Mouse (Mus musculus) megakaryocyte-erythroid progenitor cell, adult 5-6 weeks (primary cell): Measurements from ENCODE around the gene Pdpk1. TPM values are rescaled to one million over a fixed set of nuclear protein-coding genes. Genes with fewer than 3 reads are reported as not detected.

Experiments
- ATAC-seq: replicated peaks from 2 replicates; pipeline ENCODE4 v1.8.0; 2016; ENCODE audit warnings: mild to moderate bottlenecking, inconsistent platforms; ENCODE audit not compliant: severe bottlenecking, poor library complexity, low FRiP score, low TSS enrichment
- total RNA-seq, 2 experiments: library from RNA; stranded (forward) in 1 of 2; stranded (reverse) in 1 of 2; fragments of 200-1000, 215-1000 nt in 1 of 2; fragments of >200 nt in 1 of 2; fragmentation: Nextera tagmentation in 1 of 2; gene quantifications; 2 replicates each; pipeline ENCODE4 v1.2.3; 2014 to 2017

Gene Pdpk1
- 47.0 and 48.0 TPM in 2 replicates for total RNA-seq (2014; fragmentation: Nextera tagmentation)
- total RNA-seq (2017), result 34.4 and 37.7 TPM in 2 replicates

DNA sequence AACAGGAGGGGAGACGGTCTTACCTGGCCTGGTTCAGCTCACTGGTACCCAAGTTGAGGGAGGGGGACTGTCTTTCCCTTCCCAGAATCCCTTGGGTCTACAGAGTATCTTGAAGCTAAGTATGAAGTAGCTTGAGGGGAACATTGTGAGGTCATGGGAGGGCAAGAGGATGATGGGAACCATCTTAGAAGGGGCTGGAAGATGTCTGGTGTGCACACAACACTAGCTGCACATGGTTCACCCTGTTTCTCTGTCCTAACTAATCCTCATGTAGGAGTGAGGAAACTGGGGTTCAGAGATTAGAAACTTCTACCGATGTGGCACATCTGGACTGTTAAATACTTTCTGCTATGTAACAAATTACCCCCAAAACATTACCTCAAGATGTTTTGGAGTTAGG lies at the start of gene Pdpk1:
Gene Pdpk1, minus strand, starts transcription at position 101 of the 400 bp plus-strand sequence.
- no peak for ATAC-seq

DNA sequence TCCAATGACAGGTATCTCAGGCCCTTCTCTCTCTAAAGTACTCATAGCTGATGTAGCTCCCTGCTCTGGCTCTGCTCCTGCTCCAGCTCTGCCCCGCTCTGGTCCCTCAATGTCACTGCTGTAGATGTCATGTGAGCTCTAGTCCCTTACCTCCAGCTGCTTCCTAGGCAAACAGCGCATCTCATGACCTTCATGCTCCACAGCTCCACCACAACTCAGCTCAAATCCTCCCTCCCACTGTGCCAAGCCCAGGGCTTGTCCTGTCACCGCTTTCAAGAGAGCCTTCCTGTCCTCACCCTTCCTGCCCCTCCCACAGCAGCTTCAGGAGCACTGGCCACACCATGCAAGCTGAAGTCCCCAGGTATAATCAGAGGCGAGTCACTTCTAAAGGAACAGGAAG lies 49.0 kb upstream of the Pdpk1 start:
- ATAC-seq, result no peak

DNA sequence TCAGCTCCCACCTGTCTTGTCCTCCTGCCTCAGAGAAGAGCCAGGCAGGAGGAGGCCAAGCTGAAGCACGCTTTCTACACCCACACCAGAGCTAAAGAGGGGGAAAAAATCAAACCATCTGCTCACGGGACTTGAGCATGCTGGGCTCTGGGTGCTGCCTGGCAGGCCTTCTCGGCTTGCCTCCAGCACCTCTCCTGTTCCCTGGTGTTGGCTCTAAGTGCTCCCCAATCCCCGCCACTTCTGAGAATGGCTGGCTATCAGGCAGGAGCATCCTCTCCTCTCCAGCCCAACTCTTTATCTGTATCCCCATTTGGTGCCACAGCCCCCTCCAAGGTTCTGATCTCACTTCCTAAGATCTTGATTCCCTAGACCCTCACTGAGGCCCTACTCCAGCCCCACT lies 48.5 kb upstream of the Pdpk1 start:
- ATAC-seq, result no peak

DNA sequence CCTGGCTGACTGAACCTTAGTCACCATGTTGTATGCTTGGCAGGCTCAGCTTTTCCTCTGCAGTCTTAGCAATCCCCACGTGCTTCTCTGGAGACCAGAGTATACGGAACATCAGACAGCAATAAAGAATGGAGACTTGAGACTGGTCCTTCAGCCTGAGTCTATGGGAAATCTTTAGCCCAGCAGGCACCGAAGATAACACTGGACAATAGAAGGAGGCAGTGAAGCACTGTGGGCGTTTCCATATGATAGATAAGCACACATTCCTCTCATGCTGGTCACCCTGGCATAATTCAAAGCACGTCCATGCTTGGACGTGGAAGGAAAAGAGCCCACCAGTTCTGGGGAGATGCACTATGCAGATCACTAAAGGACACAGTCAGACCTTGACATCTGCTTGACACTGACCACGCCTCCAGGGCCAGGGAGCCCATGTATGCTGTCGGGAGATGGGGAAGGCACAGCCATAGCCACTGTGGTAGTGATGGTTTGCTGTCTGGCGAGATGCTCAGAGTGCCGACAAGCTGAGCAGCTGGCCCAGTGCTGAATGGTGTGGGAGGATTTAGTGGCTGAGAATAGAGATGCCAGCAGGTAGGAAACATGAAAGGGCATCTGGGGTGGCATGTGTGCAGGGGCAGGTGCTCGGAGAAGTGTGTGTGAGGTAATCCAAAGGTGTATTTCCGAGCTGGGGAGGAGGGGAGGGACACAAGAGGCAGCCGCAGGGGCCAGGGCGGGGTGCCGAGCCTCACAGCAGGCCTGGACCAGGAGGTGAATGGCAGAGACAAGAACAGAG lies 46.5 kb upstream of the Pdpk1 start:
- peak; percentile 36 for ATAC-seq

DNA sequence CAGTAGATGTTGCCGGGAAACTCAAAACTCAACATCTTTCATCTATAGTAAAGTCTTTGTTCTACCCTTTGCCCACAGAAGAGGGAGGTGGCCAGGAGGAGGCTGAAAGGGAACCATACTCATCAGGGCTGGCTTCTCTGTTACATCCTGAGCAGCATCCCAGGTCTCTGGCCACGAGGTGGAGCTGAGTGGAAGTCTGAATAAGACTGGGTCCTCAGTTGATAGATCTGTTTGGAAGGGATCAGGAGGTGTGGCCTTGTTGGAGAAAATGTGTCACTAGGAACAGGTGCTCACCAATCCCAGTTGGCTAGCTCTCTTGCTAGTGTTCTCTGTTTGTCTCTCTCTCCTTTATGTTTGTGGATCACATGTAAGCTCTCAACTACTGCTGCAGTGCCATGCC lies 44.6 kb upstream of the Pdpk1 start:
- no peak for ATAC-seq

DNA sequence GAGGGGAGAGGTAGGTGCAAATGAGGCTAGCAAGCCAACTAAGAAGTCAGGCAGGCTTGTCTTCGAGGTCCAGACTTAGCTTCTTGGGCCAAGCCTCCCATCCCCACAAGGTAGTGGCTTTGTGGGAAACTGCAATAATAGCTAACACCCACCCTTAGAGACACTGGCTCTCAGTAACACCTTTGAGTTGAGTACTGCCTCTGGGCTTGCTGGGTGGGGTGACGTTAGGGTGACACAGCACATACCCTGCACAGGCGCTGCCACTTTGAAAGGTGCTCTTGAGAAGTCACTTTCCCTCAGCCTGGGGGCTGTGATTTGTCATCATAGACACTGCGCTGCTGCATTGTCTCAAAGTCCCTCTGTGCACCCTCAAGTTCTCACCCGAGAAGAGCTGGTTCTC lies 43.0 kb upstream of the Pdpk1 start:
- no peak for ATAC-seq

DNA sequence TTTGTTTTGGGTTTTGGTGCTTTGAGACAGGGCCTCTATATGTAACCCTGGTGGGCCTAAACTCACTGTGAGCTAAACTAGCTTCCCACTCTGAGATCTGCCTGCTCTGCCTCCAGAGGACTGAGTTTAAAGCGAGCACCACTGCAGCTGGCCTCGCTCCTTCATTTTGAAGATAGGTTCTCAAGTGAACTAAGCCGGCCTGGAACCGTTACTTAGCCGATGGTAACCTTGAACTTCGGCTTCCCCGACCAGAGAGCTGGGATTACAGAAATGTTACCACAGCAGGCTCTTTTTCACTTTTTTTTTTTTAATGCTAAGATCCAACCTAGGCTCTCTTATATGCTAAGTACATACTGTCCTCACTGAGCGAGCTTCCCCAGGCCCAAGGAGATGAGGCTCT lies 42.5 kb upstream of the Pdpk1 start:
- ATAC-seq, result no peak

DNA sequence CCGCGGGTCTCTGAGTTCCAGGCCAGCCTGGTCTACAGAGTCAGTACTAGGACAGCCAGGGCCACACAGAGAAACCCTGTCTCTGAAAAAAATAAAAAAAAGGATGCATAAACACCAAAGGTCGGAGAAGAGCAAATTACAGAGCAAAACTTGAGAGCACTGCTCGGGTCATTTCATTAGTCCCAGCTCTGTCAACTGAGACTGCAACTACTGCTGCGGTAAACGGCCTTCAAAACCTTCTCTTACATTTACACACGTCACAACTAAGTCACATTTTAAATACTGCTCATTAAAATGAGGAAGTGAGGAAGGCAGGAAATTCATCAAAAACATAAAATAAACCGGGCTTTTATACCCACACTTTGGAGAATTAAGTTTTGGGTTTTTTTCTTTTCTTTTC lies 42.1 kb upstream of the Pdpk1 start:
- ATAC-seq, result no peak

DNA sequence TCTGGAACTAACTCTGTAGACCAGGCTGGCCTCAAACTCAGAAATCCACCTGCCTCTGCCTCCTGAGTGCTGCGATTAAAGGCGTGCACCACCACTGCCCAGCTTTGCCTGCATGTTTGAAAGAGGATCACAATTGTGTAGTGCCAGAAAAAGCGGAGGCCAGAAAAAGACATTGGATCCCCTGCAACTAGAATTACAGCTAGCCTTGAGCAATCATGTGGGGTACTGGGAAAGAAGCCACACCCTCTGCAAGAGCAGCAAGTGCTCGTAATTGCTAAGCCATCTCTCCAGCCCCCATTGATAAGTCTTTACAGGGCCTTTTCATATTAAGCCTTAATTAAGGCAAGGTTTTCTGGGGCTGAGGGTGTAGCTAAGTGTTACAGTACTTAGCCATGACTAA lies 40.8 kb upstream of the Pdpk1 start:
- no peak for ATAC-seq

DNA sequence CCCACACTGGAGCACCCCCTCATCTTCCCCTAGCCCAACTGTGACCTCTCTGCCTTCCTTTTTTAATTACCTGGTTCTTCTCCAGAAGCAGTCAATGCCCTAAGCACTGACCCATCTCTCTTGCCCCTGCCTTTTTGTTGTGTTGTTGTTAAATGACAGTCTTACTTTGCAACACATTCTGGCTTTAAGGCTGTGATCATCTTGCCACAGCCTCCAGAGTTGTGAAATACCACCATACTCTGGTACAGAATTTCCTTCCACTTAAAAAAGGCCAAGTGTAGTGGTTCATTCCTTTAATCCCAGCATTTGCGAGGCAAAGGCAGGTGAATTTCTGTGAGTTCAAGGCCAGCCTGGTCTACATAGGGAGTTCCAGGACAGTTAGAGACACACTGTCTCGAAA lies 40.2 kb upstream of the Pdpk1 start:
- no peak for ATAC-seq

DNA sequence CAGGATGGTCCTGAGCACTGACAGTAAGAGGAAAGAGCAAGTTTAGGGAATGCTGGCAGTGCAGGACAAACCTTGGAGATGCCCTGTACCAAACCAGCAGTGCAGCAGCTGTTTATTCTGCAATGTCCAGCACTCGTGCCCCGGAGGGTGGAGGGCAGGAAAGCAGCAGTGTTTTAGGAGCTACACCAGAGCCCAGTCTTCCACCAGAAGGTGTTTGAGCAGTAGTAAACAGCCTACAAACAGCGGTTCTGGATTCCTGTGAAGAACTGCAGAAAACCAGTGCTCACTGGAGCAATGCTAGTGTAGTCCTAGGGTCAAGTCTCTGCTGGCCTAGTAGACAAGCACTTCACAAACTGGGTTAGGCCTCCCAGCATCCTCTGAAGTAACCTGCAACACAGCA lies 23.5 kb upstream of the Pdpk1 start:
- ATAC-seq, result no peak

DNA sequence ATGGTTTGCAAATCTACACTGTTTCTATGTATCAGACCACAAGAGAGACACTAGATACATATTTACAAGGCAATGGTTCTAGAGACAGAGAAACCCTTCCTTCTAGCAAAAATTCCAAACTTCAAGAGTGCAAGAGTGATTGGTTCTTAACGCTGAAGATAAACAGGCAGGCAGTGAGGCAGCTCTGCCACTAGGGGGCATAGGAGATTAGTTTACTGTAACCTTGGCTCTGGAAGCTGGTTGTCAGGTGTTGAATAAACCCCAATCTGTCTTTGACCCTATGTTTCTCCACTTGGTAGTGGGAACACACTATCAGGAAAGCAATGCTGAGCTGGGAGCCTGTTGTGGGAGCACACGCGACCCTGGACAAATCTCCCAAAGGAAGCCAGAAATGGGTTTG lies 22.7 kb upstream of the Pdpk1 start:
- ATAC-seq, result 0 out of 2 replicates have a peak, but pooled peaks have one; percentile 32

DNA sequence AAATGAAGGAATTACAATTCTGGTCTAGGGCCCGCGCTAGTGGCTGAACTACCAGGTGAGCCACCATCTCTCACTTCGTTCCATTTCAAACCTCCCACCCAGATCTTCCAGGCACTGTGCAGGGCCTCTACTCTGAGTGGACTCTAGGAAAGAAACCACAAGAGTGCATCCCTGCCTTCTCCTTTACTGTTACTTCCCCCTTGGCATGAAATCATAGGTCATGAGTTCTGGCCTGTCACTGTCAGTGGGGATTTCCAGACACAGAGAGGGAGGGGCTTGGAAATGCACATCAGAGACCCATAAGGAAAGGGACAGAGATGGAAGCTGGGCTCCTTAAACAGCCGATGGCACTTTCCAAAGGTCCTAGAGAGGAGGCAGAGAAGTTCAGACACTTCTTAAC lies 21.0 kb upstream of the Pdpk1 start:
- no peak for ATAC-seq

DNA sequence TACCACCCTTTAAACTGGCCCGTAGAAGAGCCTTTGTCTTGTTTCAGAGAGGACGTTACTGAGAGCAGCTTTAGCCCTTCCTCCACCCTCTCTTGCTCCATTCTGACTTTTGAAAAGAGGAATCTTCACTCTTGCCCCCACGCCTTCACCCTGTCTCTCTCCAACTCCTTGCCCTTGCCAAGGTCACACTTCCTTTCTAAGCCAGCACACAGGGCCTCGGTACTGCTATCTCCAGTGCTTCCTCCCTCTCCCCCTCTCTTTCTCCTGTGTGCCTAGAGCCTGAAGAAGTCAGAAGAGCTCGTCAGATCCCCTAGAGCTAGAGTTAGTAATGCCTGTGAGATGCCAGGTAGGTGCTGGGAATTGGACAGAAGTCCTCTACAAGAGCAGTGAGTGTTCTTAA lies 20.0 kb upstream of the Pdpk1 start:
- no peak for ATAC-seq

DNA sequence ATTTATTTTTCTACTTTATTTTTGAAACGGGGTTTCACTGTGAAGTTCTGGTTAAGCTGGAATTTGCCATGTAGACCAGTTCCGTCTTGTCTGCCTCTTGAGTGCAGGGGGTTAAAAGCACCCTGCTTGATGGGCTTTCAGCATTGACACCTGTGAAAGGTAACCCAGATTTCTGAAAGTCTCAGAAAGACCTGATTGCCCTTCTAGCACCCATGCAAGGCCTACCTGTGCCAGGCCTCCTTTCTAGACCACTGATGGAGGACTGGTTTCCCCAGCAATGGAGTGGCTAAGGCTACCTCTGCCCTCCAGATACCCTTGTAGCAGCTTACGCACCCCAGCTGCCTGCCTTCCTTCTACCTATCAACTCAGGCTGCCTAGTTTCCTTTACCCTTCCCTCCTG lies 19.4 kb upstream of the Pdpk1 start:
- ATAC-seq, result no peak

DNA sequence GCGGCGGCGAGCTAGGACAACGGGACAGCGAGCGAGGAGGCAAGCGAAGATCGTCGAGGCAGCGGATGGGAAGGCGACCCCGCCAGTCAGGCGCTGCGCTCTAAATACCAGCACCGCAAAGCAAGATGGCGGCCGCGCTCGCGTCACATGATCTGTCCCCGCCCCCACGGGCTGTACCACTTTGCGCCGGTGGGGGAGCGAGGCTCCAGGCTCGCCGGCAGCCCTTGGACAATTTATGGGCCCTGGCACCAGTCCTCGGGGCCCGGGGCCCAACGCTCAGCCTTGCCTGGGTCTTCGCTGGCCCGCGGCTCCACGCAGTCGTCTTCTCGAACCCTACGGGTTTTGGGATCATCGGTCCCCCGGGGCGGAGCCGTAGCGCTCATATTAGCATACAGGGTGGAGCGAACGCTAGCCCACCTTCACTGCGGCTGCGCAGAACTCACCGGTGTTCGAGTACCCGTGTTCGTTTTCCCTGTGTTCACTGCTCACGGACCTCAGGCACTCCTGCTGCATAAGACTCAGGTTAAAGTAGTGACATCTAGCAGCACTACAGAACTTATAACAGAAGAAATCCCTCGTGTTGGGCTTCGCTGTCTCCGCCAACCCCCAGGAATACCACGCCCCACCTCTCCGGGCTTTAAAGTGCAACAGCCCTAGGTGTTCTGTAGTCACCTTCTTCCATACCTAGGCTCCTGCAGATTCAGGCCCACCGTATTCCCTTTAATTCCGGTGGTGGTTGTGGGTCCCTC lies 18.8 kb upstream of the Pdpk1 start, which contains the start of gene Atp6v0c:
Gene Atp6v0c, minus strand, starts transcription at position 386 of the 749 bp plus-strand sequence.
- ATAC-seq, result peak; percentile 77

DNA sequence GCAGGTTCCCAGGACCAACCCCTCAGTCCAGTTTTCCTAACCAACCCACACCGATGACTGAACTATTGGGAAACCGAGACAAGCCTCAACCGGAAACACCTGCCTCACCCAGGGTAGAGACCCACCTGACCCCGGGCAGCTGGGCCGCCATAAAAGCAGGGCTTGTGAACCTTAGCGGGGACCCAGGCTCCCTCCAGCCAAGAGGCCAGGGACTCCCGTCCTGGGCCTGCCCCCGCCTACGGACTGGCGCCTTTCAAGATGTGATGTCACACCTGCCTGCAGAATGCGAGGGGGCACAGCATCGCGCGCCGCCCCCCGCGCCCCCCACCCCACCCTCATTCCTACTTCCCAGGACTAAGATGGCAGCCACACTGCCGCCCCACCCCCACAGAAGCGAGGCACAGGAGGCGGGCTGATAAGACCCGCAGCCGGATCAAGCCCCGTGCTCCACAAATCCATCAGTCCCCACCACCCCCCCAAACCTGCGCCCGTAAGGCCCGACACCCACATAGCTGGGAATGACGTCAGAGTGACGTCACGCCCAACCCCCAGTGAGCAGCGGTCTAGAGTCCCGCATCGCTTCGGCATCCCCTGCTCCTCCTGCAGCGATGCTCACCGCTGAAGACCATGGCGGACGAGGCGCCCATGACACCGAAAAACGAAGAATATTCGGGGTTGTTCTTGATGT lies 18.0 kb upstream of the Pdpk1 start:
- peak; percentile 60 for ATAC-seq

DNA sequence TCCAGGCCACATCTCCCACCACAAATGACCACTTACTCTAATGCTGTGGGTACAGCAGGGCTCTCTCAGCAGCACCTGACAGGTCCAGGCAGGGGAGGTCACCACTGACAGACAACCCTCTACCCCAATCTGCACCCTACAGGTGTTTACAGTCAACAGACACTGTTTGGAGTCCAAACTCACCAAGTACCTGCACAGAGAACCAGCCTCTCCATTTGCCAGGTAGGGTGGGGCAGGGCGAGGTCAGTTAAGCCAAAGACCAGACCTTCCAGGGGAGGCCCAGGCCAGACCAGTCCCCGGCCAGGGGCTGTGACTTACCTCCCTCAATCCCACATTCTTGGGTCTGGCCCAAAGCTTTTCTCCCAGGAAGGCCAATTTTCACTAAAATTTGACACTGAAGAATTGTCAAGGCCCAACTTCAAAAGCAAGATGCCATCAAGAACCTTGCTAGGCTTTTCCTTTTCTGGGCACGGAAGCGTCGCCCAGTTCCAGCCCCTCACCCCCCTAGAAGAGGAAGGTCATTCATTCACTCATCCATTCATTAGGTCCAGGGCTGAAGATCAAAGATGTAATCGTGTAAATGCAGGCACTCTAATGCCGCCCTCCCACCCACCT lies 17.3 kb upstream of the Pdpk1 start:
- ATAC-seq, result no peak

DNA sequence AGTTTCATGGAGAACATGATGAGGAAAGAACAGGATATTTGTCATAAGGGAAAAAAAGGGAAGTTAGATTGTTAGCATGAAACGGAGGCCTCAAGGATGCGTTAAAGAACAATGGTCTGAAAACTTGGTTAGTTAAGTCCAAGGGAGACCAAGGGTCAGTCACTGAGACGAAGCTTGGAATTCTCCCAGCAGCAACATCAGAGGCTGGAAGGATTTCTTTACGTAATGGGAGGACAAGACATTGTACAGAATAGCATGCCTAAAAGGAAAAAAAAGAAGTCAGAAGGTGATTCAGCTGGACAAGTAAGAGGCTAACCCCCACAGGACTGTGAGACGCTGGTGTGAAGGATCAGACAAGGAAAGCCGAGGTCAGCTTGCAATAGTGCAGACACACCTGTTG lies 16.4 kb upstream of the Pdpk1 start:
- ATAC-seq, result no peak
